Mouse (Mus musculus): Measurements from ENCODE around the gene Adora2b.

Gene Adora2b

DNA sequence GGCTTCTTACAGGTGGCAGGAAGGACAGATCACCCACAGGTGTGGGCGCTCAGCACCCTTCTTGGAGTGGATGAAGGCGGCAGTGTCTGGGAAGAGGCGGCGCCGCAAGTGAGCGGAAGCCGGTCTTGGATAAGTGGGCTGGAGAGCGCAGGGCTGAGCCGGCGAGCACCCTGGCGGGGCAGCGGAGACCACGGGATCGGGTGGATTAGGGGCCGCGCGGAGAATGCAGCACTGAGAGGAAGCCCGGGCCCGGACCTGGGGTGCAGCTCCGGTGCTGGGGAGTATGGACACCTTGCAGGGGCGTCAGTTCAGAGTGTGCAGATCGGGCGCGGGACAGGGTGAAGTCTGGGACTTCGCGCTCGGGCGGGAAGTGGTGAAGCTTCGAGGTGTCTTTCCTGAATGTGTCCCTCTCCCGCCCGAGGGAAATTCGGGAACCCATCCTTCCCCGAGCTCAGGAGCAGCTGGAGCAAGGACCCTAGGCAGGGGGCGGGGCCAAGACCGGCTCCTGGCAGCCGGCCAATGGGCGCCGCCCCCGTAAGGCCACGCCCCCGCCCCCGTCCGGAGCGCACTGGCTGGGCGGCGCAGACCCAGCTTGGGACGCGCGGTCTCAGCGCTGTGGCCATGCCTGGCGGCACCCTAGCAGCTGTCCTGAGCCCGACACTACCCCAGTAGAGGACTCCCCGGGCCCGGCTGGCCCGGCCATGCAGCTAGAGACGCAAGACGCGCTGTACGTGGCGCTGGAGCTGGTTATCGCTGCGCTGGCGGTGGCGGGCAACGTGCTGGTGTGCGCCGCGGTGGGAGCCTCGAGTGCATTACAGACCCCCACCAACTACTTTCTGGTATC lies at the start of gene Adora2b:
Adora2b (plus strand) TSS at position 584 of the 844 bp plus-strand sequence.
- peak; percentile 85 for DNase-seq (ENCODE audit: low spot score)

DNA sequence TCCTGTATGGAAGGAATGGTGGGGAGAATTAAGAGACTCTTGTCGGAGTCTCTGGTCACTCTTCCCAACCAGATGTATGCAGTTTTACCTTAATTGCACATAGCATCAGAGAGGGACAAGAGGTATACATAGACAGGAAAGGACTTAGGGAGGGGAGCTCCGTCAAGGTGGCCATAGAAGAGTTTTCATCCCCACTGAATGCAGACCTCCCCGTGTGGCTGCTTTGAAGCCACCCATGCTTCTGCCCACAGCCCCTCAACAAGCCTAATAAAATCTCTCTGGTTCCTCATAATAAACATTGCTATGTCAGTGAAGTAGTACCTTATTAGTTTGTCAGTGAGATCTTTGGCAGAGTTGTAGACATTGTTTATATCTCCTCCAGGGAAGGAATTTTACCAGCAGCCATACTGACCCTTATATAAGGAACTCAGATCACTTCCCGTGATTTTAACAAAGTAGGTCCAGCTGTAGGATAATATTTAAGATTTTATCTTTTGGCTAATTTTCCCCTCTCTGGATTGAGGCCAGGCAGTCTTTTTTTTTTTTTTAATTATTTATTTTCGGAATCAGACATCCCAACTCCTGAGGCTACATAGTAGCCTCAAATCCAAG lies 47.8 kb upstream of the Adora2b start:
- no peak for DNase-seq (ENCODE audit: low spot score)

DNA sequence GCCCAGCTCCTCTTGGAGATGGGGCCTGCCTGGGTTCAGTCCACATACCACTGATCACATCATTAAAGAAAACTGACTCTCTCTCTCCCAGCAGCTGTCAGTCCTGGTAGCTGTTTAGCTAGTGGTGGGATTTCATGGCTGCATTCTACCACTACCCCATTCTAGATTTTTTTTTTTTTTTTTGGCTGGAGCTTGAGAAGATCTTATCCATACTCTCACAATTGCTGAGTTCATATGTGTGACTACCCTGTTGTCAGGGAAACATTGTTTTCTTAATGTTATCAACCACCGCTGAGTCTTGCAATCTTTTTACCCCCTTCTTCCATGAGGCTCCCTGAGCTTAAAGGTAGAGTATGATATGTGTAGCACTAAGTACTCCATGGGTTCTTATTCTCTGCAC lies 46.1 kb upstream of the Adora2b start:
- no peak for DNase-seq (ENCODE audit: low spot score)

DNA sequence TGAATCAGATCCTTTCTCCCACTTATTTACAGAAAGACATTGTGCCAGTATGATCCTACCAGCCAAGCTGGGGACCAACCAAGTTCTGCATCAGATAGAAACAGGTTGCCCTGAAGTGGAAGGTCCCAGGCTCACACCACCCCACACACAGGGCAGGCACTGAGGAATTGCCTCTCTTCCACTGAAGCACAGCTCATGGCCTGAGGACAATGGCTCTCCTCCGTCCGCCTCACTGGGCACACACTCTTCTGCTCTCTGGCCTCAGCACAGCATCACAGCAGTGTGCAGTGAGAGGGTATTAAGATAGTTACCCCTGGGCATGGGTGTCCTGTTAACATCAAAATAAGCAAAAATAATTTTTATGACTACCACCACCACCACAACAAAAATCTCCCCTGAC lies 39.7 kb upstream of the Adora2b start:
- no peak for DNase-seq (ENCODE audit: low spot score)

DNA sequence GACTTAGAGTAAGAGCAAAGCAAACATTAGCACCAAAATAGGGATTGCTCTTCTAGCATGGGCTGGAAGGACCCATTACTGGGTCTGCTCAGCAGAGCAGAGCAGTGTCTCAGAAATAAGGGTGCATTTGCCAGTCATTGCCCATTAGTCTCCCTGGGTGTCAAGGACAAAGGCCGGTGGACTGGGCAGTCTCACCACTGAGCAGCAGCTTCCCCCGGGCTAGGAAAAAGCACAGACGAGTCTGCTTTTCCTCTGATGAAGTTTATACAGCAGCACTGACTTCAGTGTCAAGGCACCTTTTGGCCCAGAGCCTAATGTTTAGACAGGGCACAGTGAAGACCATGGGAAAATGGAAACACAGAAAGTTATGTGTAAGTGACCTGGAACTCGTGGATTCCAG lies 38.9 kb upstream of the Adora2b start:
- no peak for DNase-seq (ENCODE audit: low spot score)

DNA sequence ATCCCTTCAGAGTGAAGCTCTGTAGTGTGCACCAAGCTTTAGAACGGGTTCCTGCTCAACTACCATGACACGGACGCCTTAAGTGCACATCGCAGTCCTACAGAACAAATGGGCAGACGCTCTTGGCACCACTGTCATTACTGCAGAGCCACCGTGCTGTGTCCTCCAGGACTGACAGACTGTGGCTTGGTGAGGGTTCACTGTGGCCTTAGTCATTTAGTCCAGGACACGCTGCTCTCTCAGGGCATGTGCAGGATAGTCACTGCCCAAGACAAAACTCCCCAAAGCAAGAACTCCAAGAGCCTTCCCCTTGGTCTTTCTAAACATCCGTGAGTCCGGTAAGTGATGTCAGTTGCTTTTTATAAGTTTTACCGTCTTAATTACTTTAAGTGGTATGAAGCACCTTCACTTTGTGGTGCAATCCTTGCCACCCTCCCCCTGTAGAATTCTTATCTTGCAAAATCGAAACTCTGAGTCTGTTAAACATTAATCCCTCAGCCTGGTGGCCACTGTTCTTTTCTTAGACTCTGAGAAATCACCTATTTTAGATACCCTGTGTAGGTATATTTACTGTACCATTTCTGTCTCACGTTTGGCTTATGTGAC lies 35.3 kb upstream of the Adora2b start:
- no peak for DNase-seq (ENCODE audit: low spot score)

DNA sequence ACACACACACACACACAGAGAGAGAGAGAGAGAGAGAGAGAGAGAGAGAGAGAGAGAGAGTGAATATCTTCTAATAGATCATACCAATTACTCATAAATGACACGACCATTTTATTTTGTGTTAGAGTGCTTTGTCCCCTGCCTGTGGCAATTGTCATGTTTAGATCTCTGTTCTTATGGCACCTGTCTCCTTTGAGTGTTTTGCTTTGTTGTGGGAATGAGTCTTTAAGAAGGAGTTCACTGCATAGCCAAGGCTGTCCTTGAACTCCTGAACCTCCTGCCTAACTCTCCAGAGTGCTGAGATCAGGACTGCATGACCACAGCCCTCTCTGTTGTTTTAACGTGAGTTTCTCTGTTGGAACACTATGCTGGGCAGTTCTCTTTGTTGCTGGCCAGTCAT lies 33.7 kb upstream of the Adora2b start:
- DNase-seq (ENCODE audit: low spot score), result no peak

DNA sequence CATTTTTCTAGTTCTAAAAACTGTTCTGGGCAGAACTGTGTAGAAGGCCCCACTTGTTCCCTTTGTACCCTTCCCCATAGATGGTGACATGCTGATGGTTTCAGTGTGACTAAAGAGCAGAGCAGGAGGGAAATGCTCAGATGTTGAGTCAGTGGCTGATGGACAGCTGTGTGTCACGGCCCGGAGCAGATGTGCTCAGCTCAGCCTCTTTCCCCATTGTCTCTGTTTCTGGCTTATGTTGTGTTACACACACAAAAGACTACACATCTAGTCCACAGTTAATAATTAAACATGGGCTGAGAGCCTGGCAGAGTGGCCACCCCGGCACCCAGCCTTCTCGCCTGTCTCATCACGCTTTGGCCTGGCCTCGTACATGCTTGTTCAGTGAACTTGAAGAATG lies 31.0 kb upstream of the Adora2b start:
- no peak for DNase-seq (ENCODE audit: low spot score)

DNA sequence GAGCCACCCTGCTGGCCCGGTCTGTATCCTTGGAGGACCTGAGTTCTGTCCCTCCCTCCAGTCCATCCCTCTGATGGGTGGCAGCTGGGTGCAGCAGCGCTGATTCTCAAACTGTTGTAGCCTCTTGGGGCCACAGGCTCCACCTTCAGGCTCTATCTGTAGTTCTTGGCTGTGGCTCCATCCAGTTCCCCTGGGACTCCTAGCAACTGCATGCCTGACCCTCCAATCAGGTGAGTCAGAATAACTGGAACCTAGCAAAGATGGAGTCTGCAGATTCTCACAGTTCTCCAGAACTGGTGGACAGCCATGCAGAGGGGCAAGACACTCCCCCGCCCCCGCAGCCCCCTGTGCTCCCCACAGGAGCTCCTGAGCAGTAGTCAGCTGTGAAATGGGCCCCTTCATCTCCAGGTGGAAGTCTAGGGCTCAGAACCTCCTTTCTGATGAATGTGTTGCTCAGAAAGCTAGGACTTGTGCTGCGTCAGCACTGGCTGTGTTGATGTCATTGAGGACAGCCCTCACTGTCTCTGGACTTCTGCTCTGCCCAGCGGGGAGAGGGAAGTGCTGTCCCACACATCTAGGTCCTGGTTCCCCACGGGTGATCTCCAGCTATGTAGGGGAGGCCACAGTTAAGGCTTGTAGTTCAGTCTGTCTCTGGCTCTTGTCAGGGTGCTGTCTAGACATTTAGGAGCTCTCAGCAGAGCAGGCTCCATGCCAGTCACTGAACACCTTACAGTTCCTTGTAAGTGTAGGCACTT lies 27.9 kb upstream of the Adora2b start:
- no peak for DNase-seq (ENCODE audit: low spot score)

DNA sequence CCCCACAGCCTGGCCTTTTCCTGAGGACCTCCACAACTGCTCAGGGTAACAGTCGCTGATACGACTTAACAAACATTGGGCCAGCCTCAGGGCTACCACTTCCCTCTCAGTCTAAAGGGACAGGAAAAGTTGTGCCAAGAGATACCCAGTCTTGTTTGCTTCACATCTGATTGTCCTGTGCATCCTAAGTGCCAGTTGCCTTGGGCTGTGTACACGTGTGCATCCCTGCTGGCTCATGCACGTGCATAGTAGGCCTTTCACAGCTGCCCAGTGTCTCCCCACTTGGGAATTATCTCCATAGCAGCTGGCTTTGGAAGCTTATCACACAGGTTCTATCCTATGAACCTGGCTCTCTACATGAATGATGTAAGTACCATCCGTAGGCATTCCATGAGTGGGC lies 25.4 kb upstream of the Adora2b start:
- no peak for DNase-seq (ENCODE audit: low spot score)

DNA sequence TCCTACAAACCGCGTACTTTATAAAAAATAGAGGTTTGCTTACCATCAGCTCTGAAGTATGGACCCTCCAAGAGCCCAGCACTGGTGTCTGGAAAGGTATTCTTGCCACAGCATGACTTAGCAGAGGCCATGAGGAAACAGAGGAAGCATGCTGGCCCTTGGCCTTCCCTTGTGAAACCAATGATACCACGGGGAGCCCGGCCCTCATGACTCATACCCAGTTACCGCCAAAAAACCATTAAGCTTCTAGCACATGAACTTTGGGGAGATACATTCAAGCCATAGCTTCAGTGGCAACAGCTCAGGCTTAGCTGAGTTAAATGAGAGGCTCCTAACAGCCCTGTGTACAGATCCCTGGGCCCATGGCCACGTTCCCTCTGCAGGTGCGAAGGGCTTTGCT lies 24.8 kb upstream of the Adora2b start:
- no peak for DNase-seq (ENCODE audit: low spot score)

DNA sequence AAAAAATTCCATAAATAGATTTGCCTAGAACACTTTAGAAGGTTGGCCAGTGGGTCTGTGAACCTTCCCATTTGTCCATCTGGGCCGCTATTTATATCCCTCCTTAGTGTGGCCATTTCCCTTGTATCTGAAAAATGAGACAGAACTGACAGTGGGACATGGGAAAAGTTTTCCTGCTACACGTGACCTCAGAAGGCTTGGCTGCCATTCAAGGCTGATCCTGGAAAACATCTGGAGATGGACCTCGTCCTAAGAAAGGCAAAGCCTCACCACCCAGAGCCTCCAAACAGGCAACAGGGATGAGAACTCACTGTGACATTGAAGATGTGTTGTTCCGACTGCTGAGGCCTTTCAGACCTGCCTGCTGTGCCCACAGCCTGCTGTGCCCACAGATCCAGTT lies 24.0 kb upstream of the Adora2b start:
- DNase-seq (ENCODE audit: low spot score), result no peak

DNA sequence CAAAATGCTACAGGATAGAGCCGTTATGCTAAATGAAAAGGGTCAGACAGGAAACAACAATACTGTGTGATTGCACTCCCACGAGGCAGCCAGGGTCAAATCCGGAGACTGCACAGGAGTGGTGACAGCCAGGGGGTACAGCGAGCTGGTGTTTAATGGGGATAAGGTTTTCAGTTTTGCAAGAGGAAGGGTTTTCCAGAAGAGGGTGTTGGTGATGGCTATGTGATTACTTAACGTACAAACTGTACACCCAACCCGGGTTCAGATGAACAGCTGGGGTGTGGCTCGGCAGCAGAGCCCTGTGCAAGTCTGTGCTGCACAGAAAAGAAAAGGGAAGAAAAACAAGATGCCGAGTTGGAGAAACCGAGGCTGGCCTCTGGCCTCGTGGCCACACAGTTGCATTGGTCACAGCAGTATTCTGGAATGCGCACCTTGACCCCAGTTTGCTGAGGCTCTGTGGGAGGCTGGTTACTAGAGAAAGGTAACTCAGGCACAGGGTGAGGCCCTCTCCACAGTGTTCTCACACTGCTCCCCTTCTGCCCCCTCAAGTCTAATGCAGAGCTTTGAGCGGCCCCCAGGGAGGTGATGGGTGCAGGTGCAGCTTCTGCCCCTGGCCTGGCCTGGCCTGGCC lies 8.0 kb upstream of the Adora2b start:
- no peak for DNase-seq (ENCODE audit: low spot score)

DNA sequence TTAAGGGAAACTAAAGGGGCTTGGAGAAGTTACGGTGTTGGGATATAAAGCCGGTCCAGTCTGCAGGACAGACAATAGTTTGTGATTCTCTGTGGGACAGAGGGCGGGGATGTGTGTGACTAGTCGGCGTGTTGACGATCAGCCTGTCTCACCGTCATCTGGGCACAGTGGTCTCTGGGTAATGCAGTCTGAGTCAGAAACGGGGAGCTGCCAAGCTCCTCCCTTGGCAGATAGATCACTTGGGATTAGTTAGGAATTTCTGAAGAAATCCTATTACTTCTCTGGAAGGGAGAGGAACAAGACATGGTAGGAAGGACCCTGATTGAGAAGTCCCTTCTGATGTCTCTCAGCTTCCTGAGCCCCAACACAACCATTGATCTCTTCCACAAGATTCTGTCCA lies 4.9 kb upstream of the Adora2b start:
- DNase-seq (ENCODE audit: low spot score), result no peak

DNA sequence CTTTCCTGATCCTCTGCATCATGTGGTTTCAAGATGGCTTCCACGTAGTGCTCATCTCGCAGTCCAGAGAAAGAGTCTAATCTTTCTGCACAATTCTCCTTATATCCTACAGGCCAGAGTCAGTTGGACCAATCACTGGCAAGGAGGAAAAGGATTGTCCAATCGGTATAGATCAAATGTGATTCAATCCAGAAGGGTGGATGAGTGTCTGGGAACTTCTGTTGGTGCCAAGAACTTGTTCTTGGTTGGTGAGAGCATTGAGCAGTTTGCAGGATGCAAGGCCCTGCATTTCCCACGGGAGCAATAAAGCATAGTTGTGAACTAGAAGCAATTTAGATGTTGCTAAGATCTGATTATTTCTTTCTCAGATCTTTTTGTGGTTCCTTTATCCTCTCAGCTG lies 4.3 kb upstream of the Adora2b start:
- DNase-seq (ENCODE audit: low spot score), result no peak

DNA sequence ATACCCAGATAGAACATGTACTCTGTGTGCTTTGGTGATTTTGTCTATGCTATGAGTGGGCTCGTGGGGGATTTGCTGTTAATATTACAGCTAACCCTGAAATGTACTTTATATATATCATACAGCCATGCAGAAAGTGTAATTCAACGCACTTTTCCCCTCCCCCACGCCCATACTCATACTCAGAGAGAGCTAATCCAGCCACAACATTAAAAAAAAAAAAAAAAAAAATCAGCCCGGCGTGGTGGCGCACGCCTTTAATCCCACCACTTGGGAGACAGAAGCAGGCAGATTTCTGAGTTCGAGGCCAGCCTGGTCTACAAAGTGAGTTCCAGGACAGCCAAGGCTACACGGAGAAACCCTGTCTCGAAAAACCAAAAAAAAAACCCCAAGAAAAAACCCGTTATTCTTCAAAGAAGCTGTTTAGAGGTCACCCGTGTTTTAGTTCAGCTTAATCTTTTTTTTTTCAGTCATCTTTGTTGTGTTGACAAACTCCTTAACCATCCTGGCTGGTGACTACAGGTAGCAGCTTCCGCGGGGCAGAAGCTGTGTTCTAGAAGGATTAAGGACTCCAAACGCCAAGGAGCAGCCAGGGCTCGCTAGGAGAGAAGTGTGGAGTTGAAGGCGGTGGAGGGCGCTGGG lies 904 bp upstream of the Adora2b start:
- DNase-seq (ENCODE audit: low spot score), result no peak

DNA sequence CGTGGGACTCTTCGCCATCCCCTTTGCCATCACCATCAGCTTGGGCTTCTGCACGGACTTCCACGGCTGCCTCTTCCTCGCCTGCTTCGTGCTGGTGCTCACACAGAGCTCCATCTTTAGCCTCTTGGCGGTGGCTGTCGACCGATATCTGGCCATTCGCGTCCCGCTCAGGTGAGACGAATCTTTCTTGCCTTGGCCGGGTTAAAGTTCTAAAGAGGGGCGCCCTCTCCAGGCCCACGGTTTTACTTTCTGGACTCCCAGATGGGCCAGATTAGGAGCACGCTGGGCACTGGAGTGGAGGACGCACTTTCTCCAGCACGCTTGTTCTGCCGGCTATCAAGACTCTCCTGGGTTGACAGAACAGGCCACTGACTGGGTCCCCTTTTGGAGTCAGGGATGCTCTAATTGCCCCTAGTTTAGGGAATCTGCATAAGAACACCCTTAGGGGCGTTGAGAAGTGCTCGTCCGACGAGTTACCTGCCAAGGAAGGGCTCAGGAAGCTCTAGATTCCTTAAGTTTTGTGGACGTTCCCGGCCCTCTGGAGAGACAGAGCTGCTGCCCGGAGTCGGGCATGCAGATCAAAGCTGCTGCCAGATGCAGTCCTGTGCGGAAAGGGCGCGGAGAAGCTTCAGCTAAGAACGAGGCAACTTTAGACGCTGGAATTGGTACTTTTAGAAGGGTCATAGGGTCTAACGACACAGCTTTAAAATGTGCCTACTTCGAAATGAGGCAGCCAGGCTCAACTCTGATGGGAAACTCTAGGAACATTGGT lies 668 bp downstream of the Adora2b start:
- DNase-seq (ENCODE audit: low spot score), result no peak

DNA sequence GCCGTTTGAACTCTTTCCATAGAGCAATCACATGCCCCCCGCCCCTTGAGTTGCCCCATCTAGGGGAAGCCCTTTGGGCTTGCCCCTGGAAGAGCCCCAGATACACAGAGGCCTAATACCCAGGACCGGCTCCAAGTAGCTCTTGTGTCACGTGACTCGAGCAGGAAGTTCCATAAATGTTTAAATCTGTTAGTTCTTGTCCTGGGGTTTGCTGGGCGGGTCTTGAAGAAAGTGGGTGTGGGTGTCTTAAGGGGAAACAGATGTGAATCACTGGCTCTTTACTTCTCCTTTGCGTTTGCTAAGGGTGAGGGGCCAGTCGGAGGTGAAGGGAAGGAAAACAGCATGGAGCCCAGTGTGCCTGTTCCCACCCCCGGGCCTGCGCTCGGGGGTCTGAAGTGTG lies 2.3 kb downstream of the Adora2b start:
- DNase-seq (ENCODE audit: low spot score), result no peak

DNA sequence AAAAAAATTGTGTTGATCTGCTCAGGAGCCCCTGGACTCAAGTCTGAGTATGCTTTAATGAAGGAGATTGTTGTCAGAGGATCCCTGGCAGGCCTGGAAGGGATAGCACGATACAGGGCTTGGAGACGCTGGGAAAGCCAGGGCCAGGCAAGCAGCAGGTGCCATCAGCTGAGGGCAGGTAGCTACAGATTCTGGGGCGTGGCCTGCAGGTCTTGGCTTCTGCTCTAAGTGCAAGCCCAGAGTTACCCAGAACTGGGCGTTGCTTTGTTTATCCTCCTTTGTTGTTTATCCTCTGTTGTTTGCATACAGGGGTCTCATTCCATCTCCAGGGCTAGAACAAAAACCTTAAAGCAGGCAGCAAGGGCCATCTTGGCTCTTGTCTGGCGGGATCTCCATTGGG lies 4.6 kb downstream of the Adora2b start:
- no peak for DNase-seq (ENCODE audit: low spot score)

DNA sequence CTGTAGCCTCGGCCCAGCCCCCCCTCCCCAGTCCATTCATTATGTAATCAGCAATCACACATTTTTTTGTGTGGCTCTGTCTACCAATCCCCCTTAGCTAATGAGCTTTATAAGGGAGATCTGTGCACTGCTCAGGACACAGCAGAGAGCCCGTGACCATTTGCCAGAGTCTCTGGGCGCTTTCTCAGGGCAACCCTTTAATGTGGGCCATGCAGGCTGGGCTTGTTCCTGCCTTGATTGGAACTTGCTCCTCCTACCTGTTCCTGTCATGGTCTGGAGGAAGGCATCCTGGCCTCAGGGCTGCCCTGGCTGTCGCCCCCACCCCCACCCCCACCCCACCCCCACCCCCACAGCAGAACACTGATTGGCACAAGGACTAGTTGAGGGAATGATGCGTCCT lies 10.4 kb downstream of the Adora2b start:
- no peak for DNase-seq (ENCODE audit: low spot score)

DNA sequence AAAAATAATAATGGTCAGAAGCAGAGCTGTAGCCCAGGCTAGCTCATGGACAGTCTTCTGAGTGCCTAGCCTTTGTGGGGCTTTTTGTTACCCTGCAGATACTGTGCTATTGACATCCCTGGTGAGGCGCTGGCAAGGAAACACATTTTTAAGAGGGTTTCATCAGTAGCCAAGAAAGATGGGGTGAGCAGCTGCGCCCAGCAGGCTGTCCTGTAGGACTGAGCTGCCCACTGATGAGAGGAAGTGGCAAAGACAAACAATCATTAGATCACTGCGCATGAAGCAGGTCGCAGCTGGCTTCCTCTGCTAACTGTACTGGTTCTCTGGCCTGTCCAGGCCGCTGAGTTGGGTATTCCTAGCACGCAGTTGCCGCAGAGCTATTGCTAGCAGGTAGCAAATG lies 14.8 kb downstream of the Adora2b start:
- no peak for DNase-seq (ENCODE audit: low spot score)

Data from testis, postnatal 10 days (tissue).